Mouse (Mus musculus) lung, postnatal 0 days (tissue): Measurements from ENCODE around the gene Rasgef1a. TPM values are rescaled to one million over a fixed set of nuclear protein-coding genes. Genes with fewer than 3 reads are reported as not detected.

Experiments used
- ATAC-seq: fragments of 200-750 bp; cut with Nextera tagmentation; 2 replicates; pipeline ENCODE4 v1.8.0; 2017; ENCODE audit warnings: moderate library complexity
- DNase-seq: peaks from one replicate; pipeline ENCODE4 v3.0.0-alpha.2; 2016; ENCODE audit warnings: low spot score
- H3K27ac ChIP-seq: fragments of 300-500 bp; sonication (generic); 2 replicates; pipeline ENCODE4 v1.5.1; 2014; ENCODE audit warnings: antibody characterized with exemption, mild to moderate bottlenecking, low read length, mixed read lengths
- H3K27me3 ChIP-seq: fragments of 300-500 bp; sonication (generic); replicated peaks from 2 replicates; pipeline ENCODE4 v1.6.1; 2014; ENCODE audit warnings: low read length, mixed read lengths; ENCODE audit not compliant: insufficient read depth
- H3K36me3 ChIP-seq: fragments of 300-500 bp; sonication (generic); 2 replicates; pipeline ENCODE4 v1.6.1; 2014; ENCODE audit warnings: low read length, mixed read lengths; ENCODE audit not compliant: insufficient read depth
- H3K4me1 ChIP-seq: fragments of 300-500 bp; sonication (generic); 2 replicates; pipeline ENCODE4 v1.6.1; 2014; ENCODE audit warnings: antibody characterized with exemption, low read depth, low read length, mixed read lengths; ENCODE audit not compliant: insufficient read depth
- H3K4me2 ChIP-seq: fragments of 300-500 bp; sonication (generic); replicated peaks from 2 replicates; pipeline ENCODE4 v1.6.1; 2014; ENCODE audit warnings: low read depth, mild to moderate bottlenecking, low read length, moderate library complexity, mixed read lengths
- H3K4me3 ChIP-seq: fragments of 300-500 bp; sonication (generic); 2 replicates; pipeline ENCODE4 v1.5.1; 2014; ENCODE audit warnings: low read depth, low read length
- H3K9ac ChIP-seq: fragments of 300-500 bp; sonication (generic); replicated peaks from 2 replicates; pipeline ENCODE4 v1.6.1; 2014; ENCODE audit warnings: low read depth, mild to moderate bottlenecking
- H3K9me3 ChIP-seq: fragments of 300-500 bp; sonication (generic); 2 replicates; pipeline ENCODE4 v1.6.1; 2016; ENCODE audit warnings: low read length, mixed read lengths
- CTCF ChIP-seq: IDR thresholded peaks from 2 replicates; pipeline ENCODE4 v1.5.1; 2016; ENCODE audit warnings: antibody characterized with exemption, mild to moderate bottlenecking
- EP300 ChIP-seq: IDR thresholded peaks from 2 replicates; pipeline ENCODE4 v1.6.1; 2016; ENCODE audit warnings: antibody characterized with exemption, mild to moderate bottlenecking, control low read depth
- WGBS: fragments of 180-500 bp; shearing (Covaris S2); extraction: QIAGEN DNeasy Blood & Tissue Kit; methylation state at CpG from one replicate; pipeline ENCODE4 v1.1.7; 2014; 5-methylcytosine and 5-hydroxymethylcytosine counted together
- polyA plus RNA-seq: library from polyadenylated mRNA; unstranded; fragments of >200 nt; fragmentation: Nextera tagmentation; extraction: Ambion mirVana; gene quantifications from 2 replicates; pipeline ENCODE4 v1.2.1, GENCODE M21; 2015

Gene Rasgef1a
- 26.3 and 35.2 TPM in 2 replicates for polyA plus RNA-seq

DNA sequence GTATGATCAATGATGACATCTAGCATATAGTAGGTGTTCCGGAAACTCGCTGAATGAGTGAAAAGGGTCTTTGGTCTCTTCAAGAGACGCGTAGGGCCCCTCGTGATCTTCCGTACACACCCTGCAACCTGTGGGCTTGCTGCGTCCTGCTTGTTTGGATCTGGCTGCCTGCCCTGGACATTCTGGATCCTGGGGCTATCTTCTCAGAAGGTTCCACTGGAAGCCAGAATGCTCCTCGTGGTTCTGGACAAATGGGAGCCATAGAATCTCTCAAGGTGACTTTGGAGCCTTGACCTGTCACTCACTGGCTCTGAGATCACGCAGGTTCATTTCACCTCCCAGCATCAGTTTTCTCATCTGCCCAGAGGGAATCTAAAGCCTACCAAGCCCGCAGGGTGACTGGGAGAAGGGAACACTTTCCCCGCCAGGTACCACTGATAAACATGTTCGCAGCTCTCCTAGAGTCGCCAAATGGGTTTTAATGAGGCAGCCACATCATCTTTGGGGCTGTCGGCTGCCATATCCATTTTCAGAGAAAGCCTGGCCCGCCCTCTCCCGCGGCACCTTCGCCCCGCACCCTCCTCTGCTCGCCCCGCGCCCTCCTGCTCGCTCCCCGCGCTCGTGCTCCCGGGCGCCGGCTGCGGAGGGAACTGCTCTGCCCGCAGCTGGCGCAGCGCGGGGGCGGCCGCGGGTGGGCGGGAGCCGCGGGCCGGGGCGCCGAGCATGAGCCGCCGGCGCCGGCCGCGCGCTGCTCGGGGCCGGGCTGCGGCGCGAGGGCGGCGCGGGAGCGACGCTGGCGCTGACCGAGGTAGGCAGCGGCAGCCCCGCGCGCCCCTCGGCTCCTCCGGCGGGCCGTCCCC lies at the start of gene Rasgef1a:
TSS of gene Rasgef1a (plus strand) at position 683 of the 860 bp plus-strand sequence.
- Histone ChIP-seq H3K9me3 (no peaks in the 10 kb centered on the region), H3K36me3 (no peaks in the 10 kb centered on the region), H3K4me3 (peak within 1 kb of the TSS; percentile 40), H3K27me3 (peaks cover 9% of the 10 kb centered on the region; the same call in 1 of the 2 replicates), H3K9ac (no peak within 1 kb of the TSS), H3K4me2 (peak within 1 kb of the TSS; percentile 78), H3K4me1 (no peaks in the 10 kb centered on the region), H3K27ac (no peak within 1 kb of the TSS)
- WGBS, result 14% methylated on average over 47 of the region's 70 CpGs
- no peak for DNase-seq
- ATAC-seq, result peak; percentile 35
- TF ChIP-seq EP300 (no peak), CTCF (no peak)

GRCm38 (mm10) chr6:117963201-117963600 lies 48.0 kb upstream of the Rasgef1a start:
- H3K9me3 ChIP-seq, result no peaks in the 10 kb centered on the region
- no peak overlapping the region for H3K27ac ChIP-seq
- WGBS, result 81% methylated on average over 3 of the region's 3 CpGs
- H3K9ac ChIP-seq, result no peak overlapping the region
- H3K36me3 ChIP-seq, result no peaks in the 10 kb centered on the region
- H3K27me3 ChIP-seq, result no peaks in the 10 kb centered on the region
- no peak for DNase-seq
- no peak overlapping the region for H3K4me2 ChIP-seq
- no peak for ATAC-seq
- no peaks in the 10 kb centered on the region for H3K4me1 ChIP-seq
- no peak overlapping the region for H3K4me3 ChIP-seq
- peak; percentile 36; the same call in 1 of the 2 replicates for TF ChIP-seq CTCF
- no peak for TF ChIP-seq EP300

DNA sequence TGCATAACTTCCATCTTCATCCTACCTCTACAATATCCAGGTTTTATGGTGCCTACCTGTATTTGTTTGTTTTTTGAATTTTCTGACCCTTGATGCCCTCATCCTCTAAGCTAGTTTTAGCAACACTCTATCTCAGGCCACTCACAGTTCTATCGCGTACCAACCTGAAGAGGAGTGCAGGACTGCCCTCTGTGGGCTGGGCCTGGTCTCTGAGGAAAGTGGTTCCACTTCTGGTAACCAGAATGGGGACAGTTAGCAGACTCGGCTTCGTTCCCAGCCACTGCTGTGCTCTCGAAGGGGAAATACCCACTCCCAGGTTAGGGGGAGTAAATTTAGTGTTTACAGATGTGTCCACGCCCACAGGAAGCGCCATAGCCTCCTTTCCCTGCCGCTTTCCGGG lies 44.5 kb upstream of the Rasgef1a start:
- no peak overlapping the region for H3K4me3 ChIP-seq
- no peak overlapping the region for H3K4me2 ChIP-seq
- peak; percentile 57 for ATAC-seq
- TF ChIP-seq EP300, result no peak
- TF ChIP-seq CTCF, result peak; percentile 64
- H3K36me3 ChIP-seq, result no peaks in the 10 kb centered on the region
- H3K4me1 ChIP-seq, result no peaks in the 10 kb centered on the region
- H3K27me3 ChIP-seq, result no peaks in the 10 kb centered on the region
- no peak overlapping the region for H3K9ac ChIP-seq
- whole genome bisulfite sequencing, result 23% methylated on average over 9 of the region's 9 CpGs
- peak; percentile 45 for DNase-seq
- no peak overlapping the region for H3K27ac ChIP-seq
- H3K9me3 ChIP-seq, result no peaks in the 10 kb centered on the region

- Histone ChIP-seq H3K4me3 (no peak overlapping the region), H3K4me1 (no peaks in the 10 kb centered on the region), H3K9ac (no peak overlapping the region), H3K36me3 (no peaks in the 10 kb centered on the region), H3K9me3 (no peaks in the 10 kb centered on the region), H3K4me2 (no peak overlapping the region), H3K27me3 (no peaks in the 10 kb centered on the region), H3K27ac (no peak overlapping the region)
- TF ChIP-seq CTCF, result peak; percentile 54
- TF ChIP-seq EP300, result no peak
- ATAC-seq, result no peak
- no peak for DNase-seq
- WGBS, result 47% methylated on average over 5 of the region's 5 CpGs
These were observed 24.1 kb upstream of the Rasgef1a start for GRCm38 (mm10) chr6:117987173-117987572.

DNA sequence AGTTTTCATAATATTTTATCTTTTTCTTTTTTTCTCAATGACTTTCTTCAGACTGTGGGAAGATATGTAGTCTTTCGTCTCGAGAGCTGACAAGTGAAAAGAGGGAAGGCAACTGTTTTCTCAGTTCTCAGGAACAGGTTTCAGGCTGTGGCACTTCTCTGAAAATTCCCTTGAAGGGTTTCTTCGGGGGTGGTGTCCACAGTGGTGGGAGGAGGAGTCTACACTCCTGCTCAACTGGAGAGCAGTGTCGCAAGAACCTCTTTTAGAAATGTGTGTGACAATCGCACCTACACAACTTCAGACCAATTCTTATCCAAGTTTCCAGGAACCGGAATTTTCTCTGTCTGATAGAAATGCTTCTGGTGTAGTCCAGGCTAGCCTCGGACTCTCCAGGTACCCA lies 22.0 kb upstream of the Rasgef1a start:
- H3K4me2 ChIP-seq, result no peak overlapping the region

GRCm38 (mm10) chr6:117990649-117991048 lies 20.6 kb upstream of the Rasgef1a start:
- no peaks in the 10 kb centered on the region for H3K4me1 ChIP-seq
- TF ChIP-seq EP300, result peak; percentile 58
- TF ChIP-seq CTCF, result no peak
- no peaks in the 10 kb centered on the region for H3K27me3 ChIP-seq
- no peaks in the 10 kb centered on the region for H3K9me3 ChIP-seq
- no peak overlapping the region for H3K4me2 ChIP-seq
- no peaks in the 10 kb centered on the region for H3K36me3 ChIP-seq
- no peak overlapping the region for H3K4me3 ChIP-seq
- H3K9ac ChIP-seq, result no peak overlapping the region
- no peak overlapping the region for H3K27ac ChIP-seq
- WGBS, result 59% methylated on average over 8 of the region's 8 CpGs
- DNase-seq, result peak; percentile 21
- ATAC-seq, result peak; percentile 65

More for the DNA sequence above, 22.0 kb upstream of the Rasgef1a start:
- Histone ChIP-seq H3K36me3 (no peaks in the 10 kb centered on the region), H3K9me3 (no peaks in the 10 kb centered on the region), H3K27me3 (no peaks in the 10 kb centered on the region), H3K9ac (no peak overlapping the region), H3K27ac (no peak overlapping the region), H3K4me1 (no peaks in the 10 kb centered on the region), H3K4me3 (no peak overlapping the region)
- ATAC-seq (peak; percentile 57; the same call in 1 of the 2 replicates), DNase-seq (peak; percentile 59)
- TF ChIP-seq EP300 (no peak), CTCF (no peak)
- WGBS, result 59% methylated on average over 7 of the region's 7 CpGs
